Mouse (Mus musculus) midbrain, postnatal 0 days (tissue): ENCODE data around the gene Tlcd1. TPM values are rescaled to one million over a fixed set of nuclear protein-coding genes. Genes with fewer than 3 reads are reported as not detected.
A peak's percentile ranks its signal among the peaks of the same experiment; 100 is the strongest.

ENCODE experiments used
- ATAC-seq: fragments of 200-750 bp; cut with Nextera tagmentation; 2 replicates; pipeline ENCODE4 v1.8.0; 2017; ENCODE audit warnings: moderate number of reproducible peaks, mild to moderate bottlenecking, moderate TSS enrichment, moderate library complexity; ENCODE audit not compliant: low FRiP score
- DNase-seq: peaks from one replicate; pipeline ENCODE4 v3.0.0-alpha.2; 2015; ENCODE audit warnings: low spot score
- H3K27ac ChIP-seq: fragments of 300-500 bp; sonication (generic); 2 replicates; pipeline ENCODE4 v1.5.1; 2014; ENCODE audit warnings: low read depth, mild to moderate bottlenecking, low read length, mixed read lengths
- H3K27me3 ChIP-seq: fragments of 300-500 bp; sonication (generic); 2 replicates; pipeline ENCODE4 v1.6.1; 2014; ENCODE audit warnings: low read length, control low read depth, mixed read lengths; ENCODE audit not compliant: insufficient read depth
- H3K36me3 ChIP-seq: fragments of 300-500 bp; sonication (generic); 2 replicates; pipeline ENCODE4 v1.6.1; 2014; ENCODE audit warnings: low read length, control low read depth, mixed read lengths; ENCODE audit not compliant: insufficient read depth
- H3K4me1 ChIP-seq: fragments of 300-500 bp; sonication (generic); 2 replicates; pipeline ENCODE4 v1.6.1; 2014; ENCODE audit warnings: mild to moderate bottlenecking, control low read depth, antibody characterized with exemption, low read length, mixed read lengths; ENCODE audit not compliant: insufficient read depth
- H3K4me2 ChIP-seq: fragments of 300-500 bp; sonication (generic); 2 replicates; pipeline ENCODE4 v1.6.1; 2014; ENCODE audit warnings: low read depth, mild to moderate bottlenecking, low read length, mixed read lengths; ENCODE audit not compliant: poor library complexity, severe bottlenecking
- H3K4me3 ChIP-seq: fragments of 300-500 bp; sonication (generic); 2 replicates; pipeline ENCODE4 v1.5.1; 2014; ENCODE audit warnings: low read depth, mild to moderate bottlenecking, low read length, moderate library complexity
- H3K9ac ChIP-seq: fragments of 300-500 bp; sonication (generic); replicated peaks from 2 replicates; pipeline ENCODE4 v1.6.1; 2014; ENCODE audit warnings: mild to moderate bottlenecking, low read length, moderate library complexity, mixed read lengths; ENCODE audit not compliant: poor library complexity, severe bottlenecking
- H3K9me3 ChIP-seq: fragments of 300-500 bp; sonication (generic); 2 replicates; pipeline ENCODE4 v1.6.1; 2016; ENCODE audit warnings: low read length, control low read depth
- CTCF ChIP-seq: IDR thresholded peaks from 2 replicates; pipeline ENCODE4 v1.5.1; 2016; ENCODE audit warnings: antibody characterized with exemption, mild to moderate bottlenecking
- WGBS: fragments of 180-500 bp; shearing (Covaris S2); extraction: QIAGEN DNeasy Blood & Tissue Kit; methylation state at CpG from one replicate; pipeline ENCODE4 v1.1.7; 2014; 5-methylcytosine and 5-hydroxymethylcytosine counted together
- polyA plus RNA-seq: library from polyadenylated mRNA; unstranded; fragments of >200 nt; fragmentation: Nextera tagmentation; extraction: Ambion mirVana; gene quantifications from 2 replicates; pipeline ENCODE4 v1.2.1, GENCODE M21; 2015
- total RNA-seq: library from RNA; depleted of rRNA; stranded (reverse); fragments of >200 nt; gene quantifications from 2 replicates; pipeline ENCODE4 v1.2.3, GENCODE M21; 2014

The Tlcd1 gene
- total and polyA plus RNA-seq, 2 experiments from 2014 or later = 18.1 to 24.0 TPM

- no peaks in the 10 kb centered on the region for H3K9me3 ChIP-seq
- peak overlapping the region; percentile 91; the same call in 1 of the 2 replicates for H3K27ac ChIP-seq
- ATAC-seq = no peak
- WGBS = 75% methylated on average over 6 of the region's 6 CpGs
- H3K4me3 ChIP-seq = peak overlapping the region; percentile 85
- peaks cover 24% of the 10 kb centered on the region for H3K36me3 ChIP-seq
- H3K4me1 ChIP-seq = no peaks in the 10 kb centered on the region
- no peak for TF ChIP-seq CTCF
- no peak overlapping the region for H3K9ac ChIP-seq
- DNase-seq = no peak
- peak overlapping the region; percentile 87 for H3K4me2 ChIP-seq
- no peaks in the 10 kb centered on the region for H3K27me3 ChIP-seq
Observed at GRCm38 (mm10) chr11:78190041-78190440, 13.5 kb downstream of the Tlcd1 start.

GRCm38 (mm10) chr11:78193113-78193512 lies 16.6 kb downstream of the Tlcd1 start, which contains the start of gene Proca1:
TSS of gene Proca1 (plus strand) at chr11:78193392.
- H3K9ac ChIP-seq = no peak within 1 kb of the TSS
- no peak for DNase-seq
- TF ChIP-seq CTCF = no peak
- H3K4me2 ChIP-seq = peak within 1 kb of the TSS; percentile 48
- no peaks in the 10 kb centered on the region for H3K4me1 ChIP-seq
- H3K4me3 ChIP-seq = no peak within 1 kb of the TSS; the same call in 1 of the 2 replicates
- peaks cover 24% of the 10 kb centered on the region for H3K36me3 ChIP-seq
- WGBS = 87% methylated on average over 1 of the region's 1 CpGs
- no peaks in the 10 kb centered on the region for H3K9me3 ChIP-seq
- H3K27ac ChIP-seq = no peak within 1 kb of the TSS
- no peak for ATAC-seq
- no peaks in the 10 kb centered on the region for H3K27me3 ChIP-seq

- peak overlapping the region; percentile 25 for H3K4me3 ChIP-seq
- no peak overlapping the region for H3K9ac ChIP-seq
- no peak for TF ChIP-seq CTCF
- H3K4me1 ChIP-seq = no peaks in the 10 kb centered on the region
- H3K27ac ChIP-seq = no peak overlapping the region
- H3K36me3 ChIP-seq = peaks cover 24% of the 10 kb centered on the region
- DNase-seq = peak; percentile 49
- peak overlapping the region; percentile 48 for H3K4me2 ChIP-seq
- ATAC-seq = peak; percentile 42; the same call in 1 of the 2 replicates
- no peaks in the 10 kb centered on the region for H3K9me3 ChIP-seq
- no peaks in the 10 kb centered on the region for H3K27me3 ChIP-seq
- 3% methylated on average over 30 of the region's 30 CpGs for WGBS
Observed at GRCm38 (mm10) chr11:78194411-78195100, 18.0 kb downstream of the Tlcd1 start.

- H3K4me3 ChIP-seq = peak overlapping the region; percentile 25
- no peak for ATAC-seq
- H3K9ac ChIP-seq = no peak overlapping the region
Observed at GRCm38 (mm10) chr11:78195101-78195863, 18.8 kb downstream of the Tlcd1 start.

GRCm38 (mm10) chr11:78202372-78202771 lies 25.9 kb downstream of the Tlcd1 start:
- ATAC-seq (no peak), DNase-seq (no peak)
- no peak for TF ChIP-seq CTCF
- H3K27ac ChIP-seq = no peak overlapping the region
- peaks cover 20% of the 10 kb centered on the region for H3K36me3 ChIP-seq
- no peaks in the 10 kb centered on the region for H3K27me3 ChIP-seq
- no peak overlapping the region for H3K9ac ChIP-seq
- 95% methylated on average over 3 of the region's 3 CpGs for WGBS
- H3K4me1 ChIP-seq = no peaks in the 10 kb centered on the region
- no peak overlapping the region for H3K4me2 ChIP-seq
- H3K4me3 ChIP-seq = no peak overlapping the region
- no peaks in the 10 kb centered on the region for H3K9me3 ChIP-seq

More at GRCm38 (mm10) chr11:78195101-78195863, 18.8 kb downstream of the Tlcd1 start:
- no peaks in the 10 kb centered on the region for H3K4me1 ChIP-seq
- TF ChIP-seq CTCF = no peak
- no peaks in the 10 kb centered on the region for H3K9me3 ChIP-seq
- WGBS = 61% methylated on average over 23 of the region's 23 CpGs
- H3K36me3 ChIP-seq = peaks cover 24% of the 10 kb centered on the region
- peak overlapping the region; percentile 48 for H3K4me2 ChIP-seq
- H3K27ac ChIP-seq = no peak overlapping the region
- DNase-seq = no peak
- H3K27me3 ChIP-seq = no peaks in the 10 kb centered on the region

- Histone ChIP-seq H3K4me3 (no peak overlapping the region), H3K36me3 (peaks cover 39% of the 10 kb centered on the region), H3K4me2 (no peak overlapping the region), H3K9me3 (no peaks in the 10 kb centered on the region), H3K4me1 (no peaks in the 10 kb centered on the region), H3K27me3 (no peaks in the 10 kb centered on the region), H3K9ac (no peak overlapping the region), H3K27ac (no peak overlapping the region)
- ATAC-seq (no peak), DNase-seq (no peak)
- no peak for TF ChIP-seq CTCF
- 77% methylated on average over 6 of the region's 6 CpGs for WGBS
Observed at GRCm38 (mm10) chr11:78204287-78204686, 27.8 kb downstream of the Tlcd1 start.
